Mouse (Mus musculus): ENCODE results near the gene Slc16a1. TPM values are rescaled to one million over a fixed set of nuclear protein-coding genes. Genes with fewer than 3 reads are reported as not detected.

The Slc16a1 gene
- polyA plus RNA-seq, 1 experiment, result 11.6 TPM

DNA sequence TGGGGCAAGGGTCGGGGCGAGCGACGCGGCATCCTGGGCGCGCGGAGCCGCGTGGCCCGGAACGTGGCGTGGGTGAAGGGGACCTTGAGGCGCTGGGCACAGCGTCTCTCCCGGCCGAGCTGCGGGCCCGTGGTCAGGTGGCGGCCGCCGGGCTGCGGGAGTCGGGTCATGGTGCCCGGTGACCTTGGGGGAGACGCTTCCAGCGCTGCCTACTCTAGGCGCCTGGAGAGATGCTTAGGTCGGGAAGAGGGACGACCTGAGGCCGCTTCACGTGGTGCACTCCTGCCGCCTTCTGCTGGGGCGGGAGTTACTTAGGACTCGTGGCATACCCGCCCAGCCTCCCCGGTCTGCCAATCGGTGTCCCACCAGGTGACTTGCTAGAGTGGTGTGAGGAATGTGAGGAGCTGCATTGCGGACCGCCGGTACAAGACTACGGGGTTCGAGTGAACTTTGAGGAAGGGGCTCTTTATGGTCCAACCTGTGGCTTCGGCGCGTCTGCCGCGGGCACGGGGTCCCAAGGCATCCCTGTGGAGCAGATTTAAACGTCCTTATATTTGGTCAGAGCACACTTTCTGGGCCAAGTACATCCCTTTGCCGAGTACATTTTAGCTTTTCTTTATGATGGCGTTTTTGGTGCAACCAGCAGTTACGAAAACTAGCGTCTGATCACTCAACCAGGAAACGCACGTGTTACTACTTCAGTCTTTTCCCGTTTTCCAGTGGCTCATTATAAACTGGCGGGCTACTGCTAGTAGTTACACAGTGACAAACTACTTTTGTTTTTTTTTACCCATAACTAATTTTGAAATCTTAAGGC is 672 bp downstream of the Slc16a1 start:
- H3K4me1 ChIP-seq (ENCODE audit: control insufficient read depth, insufficient read depth, low read length), result peaks cover 9% of the 10 kb centered on the region
- H3K27ac ChIP-seq (ENCODE audit: control insufficient read depth, insufficient read depth, low read depth, low read length), result peak overlapping the region; percentile 91
- TF ChIP-seq CTCF (IDR thresholded peaks at IDR 0.05; ENCODE audit: control insufficient read depth, insufficient read depth, insufficient replicate concordance, low read depth, low read length) (no peak), POLR2A (IDR thresholded peaks at IDR 0.05; ENCODE audit: control insufficient read depth, low read depth, low read length) (no peak)
- no peaks in the 10 kb centered on the region for H3K27me3 ChIP-seq (ENCODE audit: control insufficient read depth, insufficient read depth, low read length)
- peak overlapping the region; percentile 95 for H3K4me3 ChIP-seq (ENCODE audit: control insufficient read depth, low read depth, low read length)
- no peaks in the 10 kb centered on the region for H3K36me3 ChIP-seq (ENCODE audit: control insufficient read depth, insufficient read depth, low read length)

- Histone ChIP-seq H3K4me3 (ENCODE audit: control insufficient read depth, low read depth, low read length) (peak overlapping the region; percentile 95), H3K27me3 (ENCODE audit: control insufficient read depth, insufficient read depth, low read length) (no peaks in the 10 kb centered on the region), H3K4me1 (ENCODE audit: control insufficient read depth, insufficient read depth, low read length) (peaks cover 11% of the 10 kb centered on the region), H3K27ac (ENCODE audit: control insufficient read depth, insufficient read depth, low read depth, low read length) (peak overlapping the region; percentile 91; the same call in 1 of the 2 replicates), H3K36me3 (ENCODE audit: control insufficient read depth, insufficient read depth, low read length) (no peaks in the 10 kb centered on the region)
- TF ChIP-seq CTCF (IDR thresholded peaks at IDR 0.05; ENCODE audit: control insufficient read depth, insufficient read depth, insufficient replicate concordance, low read depth, low read length) (no peak), POLR2A (IDR thresholded peaks at IDR 0.05; ENCODE audit: control insufficient read depth, low read depth, low read length) (no peak)
Measured at GRCm38 (mm10) chr3:104639749-104640368, 1.4 kb downstream of the Slc16a1 start.

DNA sequence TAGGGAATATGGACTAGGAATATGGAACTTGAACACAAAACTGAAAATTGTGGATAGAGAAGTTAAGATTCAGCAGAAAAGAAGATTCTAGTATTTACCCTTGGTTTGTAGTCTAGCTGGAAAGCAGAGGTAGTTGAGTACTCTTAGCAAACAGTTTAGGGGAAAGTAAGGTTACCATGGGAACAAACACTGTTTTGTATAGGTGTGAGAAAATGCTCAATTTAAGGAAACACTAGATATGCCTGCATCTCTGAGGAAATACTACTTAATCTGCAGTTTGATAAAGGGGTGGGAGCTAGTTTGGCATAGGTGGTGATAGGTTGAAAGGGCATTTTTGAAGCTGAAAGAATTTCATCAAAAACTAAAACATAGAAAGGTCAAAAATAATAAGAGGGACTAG is 2.4 kb downstream of the Slc16a1 start:
- Histone ChIP-seq H3K4me1 (ENCODE audit: control insufficient read depth, insufficient read depth, low read length) (peaks cover 11% of the 10 kb centered on the region), H3K4me3 (ENCODE audit: control insufficient read depth, low read depth, low read length) (no peak overlapping the region), H3K27me3 (ENCODE audit: control insufficient read depth, insufficient read depth, low read length) (no peaks in the 10 kb centered on the region), H3K27ac (ENCODE audit: control insufficient read depth, insufficient read depth, low read depth, low read length) (no peak overlapping the region), H3K36me3 (ENCODE audit: control insufficient read depth, insufficient read depth, low read length) (no peaks in the 10 kb centered on the region)
- TF ChIP-seq CTCF (IDR thresholded peaks at IDR 0.05; ENCODE audit: control insufficient read depth, insufficient read depth, insufficient replicate concordance, low read depth, low read length) (no peak), POLR2A (IDR thresholded peaks at IDR 0.05; ENCODE audit: control insufficient read depth, low read depth, low read length) (no peak)

DNA sequence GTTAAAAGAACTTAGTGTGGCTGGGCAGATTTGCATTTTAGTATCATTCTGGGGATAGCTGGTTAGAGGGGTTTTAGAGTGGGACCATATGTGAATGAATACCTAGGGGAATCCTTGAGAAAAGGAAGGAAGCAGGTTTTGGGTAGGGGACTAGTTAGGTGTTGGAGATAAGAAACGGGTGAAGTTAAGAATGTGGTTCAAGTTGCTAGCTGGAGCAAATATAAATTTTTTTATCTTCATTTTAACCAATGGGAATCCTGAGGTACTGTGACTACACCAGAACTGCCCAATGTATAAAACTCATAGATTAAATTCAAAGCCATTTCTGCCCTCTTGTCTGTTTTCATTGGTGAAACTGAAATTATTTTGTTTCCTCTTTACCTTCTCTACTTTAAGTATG is 2.8 kb downstream of the Slc16a1 start:
- no peak for TF ChIP-seq POLR2A (IDR thresholded peaks at IDR 0.05; ENCODE audit: control insufficient read depth, low read depth, low read length)
- Histone ChIP-seq H3K4me3 (ENCODE audit: control insufficient read depth, low read depth, low read length) (no peak overlapping the region), H3K27me3 (ENCODE audit: control insufficient read depth, insufficient read depth, low read length) (no peaks in the 10 kb centered on the region), H3K36me3 (ENCODE audit: control insufficient read depth, insufficient read depth, low read length) (no peaks in the 10 kb centered on the region), H3K27ac (ENCODE audit: control insufficient read depth, insufficient read depth, low read depth, low read length) (no peak overlapping the region), H3K4me1 (ENCODE audit: control insufficient read depth, insufficient read depth, low read length) (peaks cover 11% of the 10 kb centered on the region)

DNA sequence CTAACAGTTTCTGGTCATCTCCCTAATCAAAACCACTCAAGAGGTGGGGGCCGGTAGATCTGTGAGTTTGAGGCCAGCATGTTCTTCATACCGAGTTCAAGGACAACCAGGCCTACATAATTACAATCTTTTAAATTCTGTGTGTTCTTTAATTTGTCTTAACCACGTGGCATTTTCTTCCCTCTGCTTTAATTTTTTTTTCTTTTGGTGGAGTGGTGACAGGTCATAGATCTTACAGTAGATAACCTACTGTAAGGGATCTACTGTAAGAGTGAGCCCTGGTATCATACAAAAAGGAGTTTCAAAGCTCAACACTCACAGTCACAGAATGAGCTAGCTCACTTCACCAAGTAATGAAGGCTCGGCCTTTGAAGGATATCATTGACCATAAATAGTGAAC is 4.6 kb downstream of the Slc16a1 start:
- Histone ChIP-seq H3K27me3 (ENCODE audit: control insufficient read depth, insufficient read depth, low read length) (no peaks in the 10 kb centered on the region), H3K36me3 (ENCODE audit: control insufficient read depth, insufficient read depth, low read length) (no peaks in the 10 kb centered on the region), H3K4me3 (ENCODE audit: control insufficient read depth, low read depth, low read length) (no peak overlapping the region), H3K27ac (ENCODE audit: control insufficient read depth, insufficient read depth, low read depth, low read length) (no peak overlapping the region), H3K4me1 (ENCODE audit: control insufficient read depth, insufficient read depth, low read length) (peaks cover 9% of the 10 kb centered on the region)
- TF ChIP-seq CTCF (IDR thresholded peaks at IDR 0.05; ENCODE audit: control insufficient read depth, insufficient read depth, insufficient replicate concordance, low read depth, low read length) (no peak), POLR2A (IDR thresholded peaks at IDR 0.05; ENCODE audit: control insufficient read depth, low read depth, low read length) (no peak)

DNA sequence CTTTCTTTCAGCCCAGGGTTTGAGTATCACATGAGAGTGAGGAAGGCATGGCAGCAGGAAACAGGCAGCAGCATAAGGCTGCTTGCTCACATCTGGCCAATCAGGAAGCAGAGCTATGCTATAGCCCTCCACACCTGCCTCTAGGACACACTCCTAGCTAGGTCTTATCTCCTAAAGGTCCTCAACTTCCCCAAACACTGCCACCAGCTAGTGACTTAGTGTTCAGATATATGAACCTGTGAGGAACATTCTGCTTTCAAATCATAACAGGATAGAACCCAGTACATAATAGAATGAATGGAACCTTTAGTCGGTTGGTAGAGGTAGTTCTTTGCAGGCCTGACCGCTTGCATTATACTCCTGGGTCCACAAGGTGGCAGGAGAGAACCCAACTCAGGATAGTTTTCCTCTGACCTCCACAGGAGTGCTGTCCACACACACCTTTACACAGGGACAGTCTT is 5.4 kb downstream of the Slc16a1 start:
- no peak overlapping the region for H3K27ac ChIP-seq (ENCODE audit: control insufficient read depth, insufficient read depth, low read depth, low read length)
- no peak overlapping the region for H3K4me3 ChIP-seq (ENCODE audit: control insufficient read depth, low read depth, low read length)
- no peaks in the 10 kb centered on the region for H3K36me3 ChIP-seq (ENCODE audit: control insufficient read depth, insufficient read depth, low read length)
- no peaks in the 10 kb centered on the region for H3K27me3 ChIP-seq (ENCODE audit: control insufficient read depth, insufficient read depth, low read length)
- H3K4me1 ChIP-seq (ENCODE audit: control insufficient read depth, insufficient read depth, low read length), result peaks cover 9% of the 10 kb centered on the region
- TF ChIP-seq POLR2A (IDR thresholded peaks at IDR 0.05; ENCODE audit: control insufficient read depth, low read depth, low read length) (no peak), CTCF (IDR thresholded peaks at IDR 0.05; ENCODE audit: control insufficient read depth, insufficient read depth, insufficient replicate concordance, low read depth, low read length) (peak; percentile 41; the same call in 1 of the 2 replicates)

DNA sequence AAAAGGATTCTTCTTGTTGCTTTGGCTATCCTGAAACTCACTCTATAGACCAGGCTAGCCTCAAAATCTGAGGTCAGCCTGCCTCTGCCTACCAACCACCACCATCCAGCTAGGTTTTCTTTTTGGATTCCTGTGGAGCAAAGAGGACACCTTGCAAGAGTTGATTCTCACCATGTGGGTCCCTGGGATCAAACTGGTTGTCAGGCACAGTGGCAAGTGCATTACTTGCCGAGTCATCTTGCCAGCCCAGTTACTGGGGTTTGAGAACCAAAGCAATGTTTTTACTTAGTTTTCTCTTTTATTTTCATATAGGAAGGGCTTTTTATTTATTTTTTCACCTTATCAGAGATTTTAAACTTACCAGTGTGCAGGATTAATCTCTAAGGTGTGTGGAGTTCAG is 5.9 kb downstream of the Slc16a1 start:
- no peak overlapping the region for H3K4me3 ChIP-seq (ENCODE audit: control insufficient read depth, low read depth, low read length)
- no peak overlapping the region for H3K27ac ChIP-seq (ENCODE audit: control insufficient read depth, insufficient read depth, low read depth, low read length)
- peaks cover 9% of the 10 kb centered on the region for H3K4me1 ChIP-seq (ENCODE audit: control insufficient read depth, insufficient read depth, low read length)
- no peaks in the 10 kb centered on the region for H3K36me3 ChIP-seq (ENCODE audit: control insufficient read depth, insufficient read depth, low read length)
- no peak for TF ChIP-seq POLR2A (IDR thresholded peaks at IDR 0.05; ENCODE audit: control insufficient read depth, low read depth, low read length)
- no peak for TF ChIP-seq CTCF (IDR thresholded peaks at IDR 0.05; ENCODE audit: control insufficient read depth, insufficient read depth, insufficient replicate concordance, low read depth, low read length)
- no peaks in the 10 kb centered on the region for H3K27me3 ChIP-seq (ENCODE audit: control insufficient read depth, insufficient read depth, low read length)

Data from testis, adult 2 months (tissue).